Mouse (Mus musculus): Measurements from ENCODE around the gene Id3.
"Not testable (repeated sequence)": the region's sequence is repeated elsewhere in the genome, so short reads cannot be mapped to it uniquely, and the experiment has no call there.

The Id3 gene

GRCm38 (mm10) chr4:136143193-136143976, at the start of gene Id3:
Gene Id3, plus strand, starts transcription at chr4:136143497.
- peak; percentile 98 for DNase-seq (ENCODE audit: low read depth)

- no peak for DNase-seq (ENCODE audit: low read depth)
These were observed 48.6 kb upstream of the Id3 start for GRCm38 (mm10) chr4:136094519-136095219.

GRCm38 (mm10) chr4:136095490-136096105, 47.7 kb upstream of the Id3 start:
- no peak for DNase-seq (ENCODE audit: low read depth)

GRCm38 (mm10) chr4:136096446-136097113, 46.7 kb upstream of the Id3 start:
- no peak for DNase-seq (ENCODE audit: low read depth)

- no peak for DNase-seq (ENCODE audit: low read depth)
These were observed 44.9 kb upstream of the Id3 start for GRCm38 (mm10) chr4:136098446-136098845.

- DNase-seq (ENCODE audit: low read depth) = no peak
These were observed 42.8 kb upstream of the Id3 start for GRCm38 (mm10) chr4:136100396-136101070.

GRCm38 (mm10) chr4:136101753-136102152, 41.5 kb upstream of the Id3 start:
- not testable (repeated sequence) for DNase-seq (ENCODE audit: low read depth)

GRCm38 (mm10) chr4:136104590-136105337, 38.5 kb upstream of the Id3 start:
- DNase-seq (ENCODE audit: low read depth) = no peak

GRCm38 (mm10) chr4:136106880-136107301, 36.4 kb upstream of the Id3 start:
- no peak for DNase-seq (ENCODE audit: low read depth)

- DNase-seq (ENCODE audit: low read depth) = no peak
These were observed 34.1 kb upstream of the Id3 start for GRCm38 (mm10) chr4:136109153-136109552.

- DNase-seq (ENCODE audit: low read depth) = peak; percentile 34
These were observed 33.1 kb upstream of the Id3 start for GRCm38 (mm10) chr4:136109941-136110900.

GRCm38 (mm10) chr4:136112344-136112743, 31.0 kb upstream of the Id3 start:
- no peak for DNase-seq (ENCODE audit: low read depth)

- DNase-seq (ENCODE audit: low read depth) = no peak
These were observed 28.6 kb upstream of the Id3 start for GRCm38 (mm10) chr4:136114747-136115146.

- peak; percentile 87 for DNase-seq (ENCODE audit: low read depth)
These were observed 26.3 kb upstream of the Id3 start for GRCm38 (mm10) chr4:136117022-136117421.

- DNase-seq (ENCODE audit: low read depth) = peak; percentile 24
These were observed 23.3 kb upstream of the Id3 start for GRCm38 (mm10) chr4:136120041-136120440.

GRCm38 (mm10) chr4:136121158-136121557, 22.1 kb upstream of the Id3 start:
- no peak for DNase-seq (ENCODE audit: low read depth)

- no peak for DNase-seq (ENCODE audit: low read depth)
These were observed 21.3 kb upstream of the Id3 start for GRCm38 (mm10) chr4:136121844-136122468.

GRCm38 (mm10) chr4:136123111-136123791, 20.0 kb upstream of the Id3 start:
- DNase-seq (ENCODE audit: low read depth) = peak; percentile 74

- DNase-seq (ENCODE audit: low read depth) = no peak
These were observed 19.5 kb upstream of the Id3 start for GRCm38 (mm10) chr4:136123792-136124161.

Data from NIH3T3 (cell line).